Mouse (Mus musculus): Measurements from ENCODE around the gene Cnnm2.
A peak's percentile ranks its signal among the peaks of the same experiment; 100 is the strongest.

The Cnnm2 gene

DNA sequence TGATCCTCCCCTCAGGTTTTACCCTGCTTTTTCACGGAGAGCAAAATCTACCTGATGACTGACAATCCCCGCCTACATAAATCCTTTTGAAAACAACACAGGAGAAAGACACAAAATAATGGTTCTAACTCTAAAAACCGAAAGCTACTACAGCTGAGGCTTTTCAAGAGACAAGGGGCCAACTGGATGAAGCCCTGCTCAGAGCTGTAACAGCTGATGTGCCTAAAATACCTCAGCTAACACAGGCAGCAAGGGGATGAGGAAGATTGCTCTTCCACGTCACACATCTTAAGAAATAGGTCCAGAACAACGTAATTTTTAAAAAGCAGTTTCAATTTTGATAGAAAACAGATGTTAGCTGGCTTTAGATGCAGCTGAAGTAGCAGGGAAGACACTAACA, 165.6 kb downstream of the Cnnm2 start:
- DNase-seq (ENCODE audit: low spot score in 2 of 2) = no peak

GRCm38 (mm10) chr19:46928136-46928535, 166.7 kb downstream of the Cnnm2 start:
- DNase-seq (ENCODE audit: low spot score in 2 of 2) = no peak

- peak; percentile 39 to 72 for DNase-seq (ENCODE audit: low spot score in 2 of 2)
Observed at GRCm38 (mm10) chr19:46929044-46929587, 167.7 kb downstream of the Cnnm2 start.

All from urinary bladder, postnatal 4 days (tissue).